Mouse (Mus musculus) forebrain, embryonic 11.5 days (tissue): ENCODE results near the gene Isyna1. TPM values are rescaled to one million over a fixed set of nuclear protein-coding genes. Genes with fewer than 3 reads are reported as not detected.
A peak's percentile ranks its signal among the peaks of the same experiment; 100 is the strongest.

Experiments
- ATAC-seq: fragments of 200-750 bp; cut with Nextera tagmentation; replicated peaks from 2 replicates; pipeline ENCODE4 v1.8.0; 2017; ENCODE audit warnings: moderate TSS enrichment; ENCODE audit not compliant: low FRiP score
- DNase-seq: peaks from one replicate; pipeline ENCODE4 v3.0.0-alpha.2; 2017; ENCODE audit warnings: low spot score
- H3K27ac ChIP-seq: fragments of 300-500 bp; sonication (generic); 2 replicates; pipeline ENCODE4 v1.5.1; 2014; ENCODE audit warnings: low read depth, low read length
- H3K27me3 ChIP-seq: fragments of 300-500 bp; sonication (generic); 2 replicates; pipeline ENCODE4 v1.6.1; 2014; ENCODE audit warnings: mild to moderate bottlenecking, low read length, mixed read lengths; ENCODE audit not compliant: control insufficient read depth, insufficient read depth
- H3K36me3 ChIP-seq: fragments of 300-500 bp; sonication (generic); 2 replicates; pipeline ENCODE4 v1.6.1; 2014; ENCODE audit warnings: mild to moderate bottlenecking, low read length, moderate library complexity, mixed read lengths; ENCODE audit not compliant: control insufficient read depth, insufficient read depth
- H3K4me1 ChIP-seq: fragments of 300-500 bp; sonication (generic); replicated peaks from 2 replicates; pipeline ENCODE4 v1.6.1; 2014; ENCODE audit warnings: low read length, mixed read lengths; ENCODE audit not compliant: control insufficient read depth, insufficient read depth
- H3K4me2 ChIP-seq: fragments of 300-500 bp; sonication (generic); 2 replicates; pipeline ENCODE4 v1.6.1; 2014; ENCODE audit warnings: low read depth, mild to moderate bottlenecking, low read length, moderate library complexity, mixed read lengths; ENCODE audit not compliant: severe bottlenecking
- H3K4me3 ChIP-seq: fragments of 300-500 bp; sonication (generic); 2 replicates; pipeline ENCODE4 v1.5.1; 2014; ENCODE audit warnings: low read depth, low read length
- H3K9ac ChIP-seq: fragments of 300-500 bp; sonication (generic); 2 replicates; pipeline ENCODE4 v1.6.1; 2014; ENCODE audit warnings: low read length
- H3K9me3 ChIP-seq: fragments of 300-500 bp; sonication (generic); 2 replicates; pipeline ENCODE4 v1.6.1; 2016; ENCODE audit warnings: low read length, mixed read lengths; ENCODE audit not compliant: control insufficient read depth
- WGBS: fragments of 180-500 bp; shearing (Covaris S2); extraction: QIAGEN DNeasy Blood & Tissue Kit; methylation state at CpG from one replicate; pipeline ENCODE4 v1.1.7; 2014; 5-methylcytosine and 5-hydroxymethylcytosine counted together
- polyA plus RNA-seq: library from polyadenylated mRNA; unstranded; fragments of >200 nt; fragmentation: Nextera tagmentation; extraction: Ambion mirVana; gene quantifications from 2 replicates; pipeline ENCODE4 v1.2.1, GENCODE M21; 2014

Gene Isyna1
- polyA plus RNA-seq, 1 experiment from 2014 or later = 109 TPM

- no peaks in the 10 kb centered on the region for H3K27me3 ChIP-seq
- H3K9me3 ChIP-seq = no peaks in the 10 kb centered on the region
- H3K9ac ChIP-seq = no peak overlapping the region
- 84% methylated on average over 3 of the region's 3 CpGs for WGBS
- H3K4me1 ChIP-seq = no peaks in the 10 kb centered on the region
- ATAC-seq = no peak
- no peak for DNase-seq
- H3K4me3 ChIP-seq = no peak overlapping the region
- H3K4me2 ChIP-seq = no peak overlapping the region
- no peaks in the 10 kb centered on the region for H3K36me3 ChIP-seq
- no peak overlapping the region for H3K27ac ChIP-seq
Measured at GRCm38 (mm10) chr8:70565561-70565960, 28.6 kb upstream of the Isyna1 start.

- Histone ChIP-seq H3K9ac (no peak overlapping the region), H3K4me2 (no peak overlapping the region), H3K9me3 (no peaks in the 10 kb centered on the region), H3K4me3 (no peak overlapping the region), H3K27ac (no peak overlapping the region), H3K4me1 (no peaks in the 10 kb centered on the region), H3K27me3 (no peaks in the 10 kb centered on the region), H3K36me3 (no peaks in the 10 kb centered on the region; the same call in 1 of the 2 replicates)
- ATAC-seq (no peak), DNase-seq (no peak)
Measured at GRCm38 (mm10) chr8:70570360-70570759, 23.8 kb upstream of the Isyna1 start.

DNA sequence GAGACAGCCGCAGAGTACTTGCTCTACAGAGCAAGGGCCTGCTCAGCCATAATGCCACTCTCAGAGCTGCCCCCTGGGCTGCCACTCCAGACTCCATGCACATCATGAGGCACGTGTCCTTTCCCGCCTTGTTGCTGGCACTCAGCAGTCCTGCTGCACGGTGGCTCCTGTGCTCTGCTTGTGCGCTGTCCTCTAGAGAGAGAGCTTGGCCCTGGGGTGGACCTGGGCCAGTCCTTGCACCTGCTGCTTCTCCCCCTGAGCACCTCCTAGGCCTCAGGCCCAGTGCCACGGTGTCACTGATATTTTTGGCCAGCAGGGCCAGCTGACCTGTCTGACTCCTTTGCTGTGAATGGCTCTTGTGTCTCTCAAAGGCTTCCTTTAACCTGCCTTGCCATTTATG lies 23.2 kb upstream of the Isyna1 start:
- no peaks in the 10 kb centered on the region; the same call in 1 of the 2 replicates for H3K36me3 ChIP-seq
- no peaks in the 10 kb centered on the region for H3K4me1 ChIP-seq
- H3K9ac ChIP-seq = no peak overlapping the region
- no peak for ATAC-seq
- H3K27me3 ChIP-seq = no peaks in the 10 kb centered on the region
- 87% methylated on average over 6 of the region's 6 CpGs for WGBS
- H3K9me3 ChIP-seq = no peaks in the 10 kb centered on the region
- DNase-seq = no peak
- H3K4me2 ChIP-seq = no peak overlapping the region
- no peak overlapping the region for H3K4me3 ChIP-seq
- no peak overlapping the region for H3K27ac ChIP-seq

DNA sequence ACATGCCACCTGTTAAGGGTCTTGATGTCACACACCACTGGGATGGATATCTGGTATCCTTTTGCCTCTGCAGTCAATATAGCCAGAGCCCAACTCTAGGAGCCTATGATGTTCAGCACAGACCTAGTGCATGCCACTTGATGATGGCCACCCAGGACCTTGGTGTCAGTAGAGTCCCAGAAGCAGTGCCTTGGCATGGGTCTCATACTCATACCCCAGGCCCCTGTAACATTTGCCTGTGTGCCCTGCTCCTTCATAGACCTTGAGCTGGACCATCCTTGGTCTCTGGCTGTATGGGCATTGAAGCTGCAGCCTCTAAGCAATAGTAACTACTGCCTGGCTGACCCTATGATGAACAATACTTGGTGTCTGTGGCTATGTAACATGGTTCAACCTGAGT lies 19.9 kb upstream of the Isyna1 start:
- no peak for ATAC-seq
- Histone ChIP-seq H3K4me1 (no peaks in the 10 kb centered on the region), H3K36me3 (no peaks in the 10 kb centered on the region; the same call in 1 of the 2 replicates)

DNA sequence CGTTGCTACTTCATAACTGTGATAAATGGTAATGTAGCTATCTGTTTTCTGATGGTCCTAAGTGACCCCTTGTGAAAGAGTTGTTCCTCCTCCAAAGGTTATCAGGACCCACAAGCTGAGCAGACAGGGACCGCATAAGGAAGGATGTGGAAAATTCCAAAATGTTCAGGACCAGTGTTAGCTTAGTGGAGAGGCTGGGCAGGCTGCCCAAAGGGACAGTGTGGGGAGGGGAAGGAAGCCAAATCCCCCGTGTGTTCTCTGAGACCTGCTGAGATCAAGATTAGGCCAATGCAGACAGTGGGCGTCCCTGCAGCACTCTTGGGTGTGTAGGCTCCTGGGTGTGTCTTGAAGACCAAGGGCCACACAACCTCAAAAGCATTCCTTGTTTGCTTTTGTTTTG lies 19.3 kb upstream of the Isyna1 start:
- Histone ChIP-seq H3K9ac (no peak overlapping the region), H3K9me3 (no peaks in the 10 kb centered on the region), H3K36me3 (no peaks in the 10 kb centered on the region; the same call in 1 of the 2 replicates), H3K27ac (no peak overlapping the region), H3K4me1 (no peaks in the 10 kb centered on the region), H3K4me2 (no peak overlapping the region), H3K27me3 (no peaks in the 10 kb centered on the region), H3K4me3 (no peak overlapping the region)
- DNase-seq (no peak), ATAC-seq (no peak)
- 89% methylated on average over 4 of the region's 4 CpGs for WGBS

More for the DNA sequence above, 19.9 kb upstream of the Isyna1 start:
- Histone ChIP-seq H3K4me3 (no peak overlapping the region), H3K9me3 (no peaks in the 10 kb centered on the region), H3K4me2 (no peak overlapping the region), H3K27ac (no peak overlapping the region), H3K27me3 (no peaks in the 10 kb centered on the region), H3K9ac (no peak overlapping the region)
- no peak for DNase-seq

- H3K4me1 ChIP-seq = no peaks in the 10 kb centered on the region
- no peak overlapping the region for H3K27ac ChIP-seq
- no peak overlapping the region for H3K4me3 ChIP-seq
- no peaks in the 10 kb centered on the region for H3K27me3 ChIP-seq
- no peaks in the 10 kb centered on the region for H3K9me3 ChIP-seq
- H3K9ac ChIP-seq = no peak overlapping the region
- H3K4me2 ChIP-seq = no peak overlapping the region
- 94% methylated on average over 3 of the region's 3 CpGs for WGBS
- DNase-seq (no peak), ATAC-seq (no peak)
- H3K36me3 ChIP-seq = peaks cover 2% of the 10 kb centered on the region; the same call in 1 of the 2 replicates
Measured at GRCm38 (mm10) chr8:70577207-70577606, 17.0 kb upstream of the Isyna1 start.

DNA sequence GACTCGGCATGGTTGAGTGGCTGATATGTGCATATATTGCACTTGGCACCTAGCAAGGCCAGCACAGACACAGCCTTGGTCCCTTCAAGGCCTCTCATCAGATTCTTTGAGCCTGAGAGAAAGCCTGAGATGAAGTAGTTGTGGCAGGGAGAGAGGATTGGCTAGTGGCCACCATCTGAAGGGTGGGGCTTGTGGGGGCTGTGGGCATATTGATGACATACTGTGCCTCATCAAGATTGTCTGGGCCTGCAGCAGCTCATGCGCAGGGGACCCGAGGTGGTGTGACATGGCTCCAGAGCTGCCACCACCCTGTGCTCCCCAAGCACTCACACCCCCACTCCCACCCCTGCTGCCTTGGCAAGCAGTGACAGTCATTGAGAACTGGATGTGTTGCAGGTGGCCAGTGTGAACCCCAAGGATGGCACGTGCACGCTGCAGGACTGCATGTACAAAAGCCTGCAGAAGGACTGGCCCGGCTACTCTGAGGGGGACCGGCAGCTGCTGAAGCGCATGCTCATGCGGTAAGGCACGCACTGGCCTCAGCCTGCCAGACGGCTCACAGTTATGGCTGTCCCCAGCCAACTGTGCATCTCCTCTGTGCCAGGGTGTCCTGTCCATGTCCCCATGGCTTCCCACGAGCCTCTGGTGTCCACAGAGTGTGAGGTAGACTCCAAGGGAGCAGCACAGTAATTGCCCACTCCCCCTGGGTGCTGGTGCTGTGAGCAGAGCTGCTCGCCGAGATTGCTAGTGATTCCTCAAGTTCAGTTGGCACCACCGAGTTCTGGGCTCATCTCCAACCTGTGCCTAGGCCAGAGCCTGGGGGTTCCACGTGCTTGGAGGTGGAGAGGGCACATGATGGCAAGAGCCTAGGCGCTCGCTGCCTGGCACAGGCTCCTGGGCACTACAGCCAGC lies 10.4 kb upstream of the Isyna1 start:
- Histone ChIP-seq H3K27ac (no peak overlapping the region), H3K4me1 (no peaks in the 10 kb centered on the region), H3K4me3 (no peak overlapping the region), H3K9ac (no peak overlapping the region), H3K27me3 (no peaks in the 10 kb centered on the region), H3K9me3 (no peaks in the 10 kb centered on the region), H3K4me2 (no peak overlapping the region), H3K36me3 (peaks cover 2% of the 10 kb centered on the region; the same call in 1 of the 2 replicates)
- no peak for DNase-seq
- ATAC-seq = no peak
- 91% methylated on average over 18 of the region's 18 CpGs for WGBS

DNA sequence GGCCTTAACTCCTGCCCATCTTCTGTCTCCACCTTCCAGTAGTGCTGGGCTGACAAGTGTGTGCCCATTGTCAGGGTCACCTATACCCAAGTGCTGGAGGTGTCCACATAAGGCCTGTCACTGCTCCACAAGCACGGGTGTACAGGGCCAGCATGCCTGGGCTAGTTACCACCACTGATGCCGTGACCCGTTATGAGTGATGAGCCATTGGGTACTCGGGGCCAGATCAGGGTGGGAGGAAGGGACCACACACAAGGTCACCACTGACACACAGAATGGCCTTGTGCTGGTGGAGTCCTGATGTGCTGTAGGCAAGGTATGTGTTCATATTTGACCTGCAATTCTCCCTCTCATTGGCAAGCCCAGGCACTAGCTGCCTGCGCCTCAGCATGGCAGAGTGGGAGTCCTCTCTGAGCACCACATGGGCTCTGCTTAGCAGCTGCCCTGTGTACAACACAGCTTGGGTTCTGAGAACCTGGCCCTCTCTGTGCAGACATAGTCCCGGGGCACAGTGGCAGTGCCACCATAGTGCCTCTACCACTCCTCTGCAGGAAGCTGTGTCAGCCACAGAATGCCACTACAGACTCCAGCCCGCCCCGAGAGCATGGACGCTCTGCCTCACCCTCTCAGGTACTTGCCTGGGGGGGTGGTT lies 9.4 kb upstream of the Isyna1 start:
- H3K4me1 ChIP-seq = no peaks in the 10 kb centered on the region
- H3K9me3 ChIP-seq = no peaks in the 10 kb centered on the region
- no peak overlapping the region for H3K27ac ChIP-seq
- H3K9ac ChIP-seq = no peak overlapping the region
- peak; percentile 33; the same call in 1 of the 2 replicates for ATAC-seq
- no peak overlapping the region for H3K4me2 ChIP-seq
- H3K27me3 ChIP-seq = no peaks in the 10 kb centered on the region
- no peak overlapping the region for H3K4me3 ChIP-seq
- 89% methylated on average over 9 of the region's 9 CpGs for WGBS
- peaks cover 2% of the 10 kb centered on the region; the same call in 1 of the 2 replicates for H3K36me3 ChIP-seq
- no peak for DNase-seq
